Mouse (Mus musculus): ENCODE measurements around the gene Arsa. TPM values are rescaled to one million over a fixed set of nuclear protein-coding genes. Genes with fewer than 3 reads are reported as not detected.
A peak's percentile ranks its signal among the peaks of the same experiment; 100 is the strongest.

Arsa gene
- polyA plus RNA-seq, 1 experiment from 2014 or later = 14.1 TPM

DNA sequence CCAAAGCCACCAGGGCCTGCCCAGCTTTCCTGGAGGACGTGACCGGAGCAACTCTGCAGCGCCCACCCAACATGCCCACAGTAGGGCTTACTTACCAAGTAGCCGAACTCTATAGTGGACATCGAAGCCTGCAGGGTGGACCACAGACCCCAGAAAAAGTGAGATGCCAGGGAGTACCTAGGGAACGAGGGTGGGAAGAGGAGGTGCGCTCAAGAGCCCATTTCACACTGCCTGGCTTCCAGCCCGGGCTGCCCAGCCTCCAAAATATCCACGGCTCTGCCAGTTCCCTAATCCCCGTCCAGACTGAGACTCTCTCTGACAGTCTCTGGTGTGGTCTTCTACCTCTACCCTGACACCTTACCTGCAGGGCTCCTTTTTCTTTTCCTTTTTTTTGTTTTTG lies 50.5 kb downstream of the Arsa start:
- H3K9me3 ChIP-seq = no peaks in the 10 kb centered on the region
- H3K27me3 ChIP-seq = 0 out of 2 replicates have a peak, but pooled peaks cover 10% of the 10 kb centered on the region
- no peak overlapping the region for H3K27ac ChIP-seq (replicated peaks)
- 92% methylated on average over 10 of the region's 10 CpGs for WGBS
- peaks cover 9% of the 10 kb centered on the region for H3K4me1 ChIP-seq
- H3K36me3 ChIP-seq = peaks cover 27% of the 10 kb centered on the region
- no peak overlapping the region for H3K4me2 ChIP-seq (replicated peaks)
- no peak overlapping the region for H3K4me3 ChIP-seq
- ATAC-seq (ENCODE audit: low FRiP score, low read depth) = no peak
- no peak overlapping the region for H3K9ac ChIP-seq (replicated peaks)

DNA sequence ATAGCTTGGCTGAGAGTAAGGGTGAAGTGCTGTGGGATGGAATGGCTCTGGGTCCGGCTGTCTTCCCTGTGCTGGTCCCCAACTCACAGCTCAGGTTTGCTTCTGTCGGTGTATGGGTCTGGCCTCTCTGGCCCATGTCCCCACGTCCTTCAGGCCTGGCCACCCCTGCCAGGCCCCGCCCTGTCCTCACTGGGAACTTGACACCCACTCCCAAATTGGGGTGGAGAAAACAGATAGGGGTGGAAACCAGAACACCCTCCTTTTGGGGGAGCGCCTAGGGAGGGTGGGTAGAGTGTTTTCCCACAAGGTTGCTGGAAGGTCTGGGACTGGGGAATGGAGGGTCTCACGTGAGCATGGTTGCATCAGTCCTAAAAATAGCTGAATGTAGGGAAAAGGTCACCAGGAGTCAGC lies 51.5 kb downstream of the Arsa start, which contains the start of gene Cpt1b:
Gene Cpt1b, minus strand, starts transcription at position 153 of the 411 bp plus-strand sequence.
- H3K27ac ChIP-seq (replicated peaks) = no peak within 1 kb of the TSS
- H3K9me3 ChIP-seq = no peaks in the 10 kb centered on the region
- ATAC-seq (ENCODE audit: low FRiP score, low read depth) = no peak
- WGBS = 27% methylated on average over 6 of the region's 6 CpGs
- peaks cover 9% of the 10 kb centered on the region for H3K4me1 ChIP-seq
- H3K36me3 ChIP-seq = peaks cover 27% of the 10 kb centered on the region
- peak within 1 kb of the TSS; percentile 41; the same call in 1 of the 2 replicates for H3K9ac ChIP-seq (replicated peaks)
- H3K4me3 ChIP-seq = no peak within 1 kb of the TSS
- 0 out of 2 replicates have a peak, but pooled peaks cover 10% of the 10 kb centered on the region for H3K27me3 ChIP-seq
- H3K4me2 ChIP-seq (replicated peaks) = no peak within 1 kb of the TSS

DNA sequence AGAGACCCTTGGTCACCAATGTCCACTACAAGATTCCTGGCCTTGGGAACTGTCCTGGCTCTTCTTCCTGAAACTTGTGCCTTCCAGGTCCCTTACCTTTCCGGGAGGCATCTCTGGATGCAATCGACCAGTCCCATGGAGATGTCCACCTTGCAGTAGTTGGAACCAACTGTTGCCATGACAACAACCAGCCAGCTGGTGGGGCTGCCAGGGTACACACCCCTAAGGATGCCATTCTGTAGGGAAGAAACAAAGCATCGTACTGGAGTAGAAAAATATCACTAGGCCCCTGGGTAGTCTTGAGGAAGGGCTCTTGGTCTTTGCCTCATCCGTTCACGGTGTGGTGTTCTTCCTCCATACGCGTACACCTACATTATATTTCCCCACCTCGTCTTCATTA lies 52.6 kb downstream of the Arsa start:
- no peak overlapping the region for H3K9ac ChIP-seq (replicated peaks)
- H3K4me1 ChIP-seq = peaks cover 9% of the 10 kb centered on the region
- 90% methylated on average over 8 of the region's 8 CpGs for WGBS
- no peak overlapping the region for H3K4me3 ChIP-seq
- H3K27ac ChIP-seq (replicated peaks) = no peak overlapping the region
- ATAC-seq (ENCODE audit: low FRiP score, low read depth) = no peak
- no peak overlapping the region for H3K4me2 ChIP-seq (replicated peaks)
- peaks cover 37% of the 10 kb centered on the region for H3K36me3 ChIP-seq
- no peaks in the 10 kb centered on the region for H3K9me3 ChIP-seq
- 0 out of 2 replicates have a peak, but pooled peaks cover 10% of the 10 kb centered on the region for H3K27me3 ChIP-seq

Other genes with a start within 250 kb of the Arsa start
- 91.7 and 94.0 TPM in 2 replicates for gene Sbf1, start 162.1 kb downstream of the Arsa start, polyA plus RNA-seq (2016; fragmentation: Nextera tagmentation; extraction: Ambion mirVana)
- gene Adm2, start 154.7 kb downstream of the Arsa start, polyA plus RNA-seq (2016; fragmentation: Nextera tagmentation; extraction: Ambion mirVana) = not detected in 2 replicates
- not detected in 2 replicates for gene Miox, start 143.0 kb downstream of the Arsa start, polyA plus RNA-seq (2016; fragmentation: Nextera tagmentation; extraction: Ambion mirVana)
- gene Lmf2, start 121.8 kb downstream of the Arsa start, polyA plus RNA-seq (2016; fragmentation: Nextera tagmentation; extraction: Ambion mirVana) = 44.3 and 48.8 TPM in 2 replicates
- 164 and 170 TPM in 2 replicates for gene Ncaph2, start 121.7 kb downstream of the Arsa start, polyA plus RNA-seq (2016; fragmentation: Nextera tagmentation; extraction: Ambion mirVana)
- 5.8 TPM in 2 replicates for gene Sco2, start 103.6 kb downstream of the Arsa start, polyA plus RNA-seq (2016; fragmentation: Nextera tagmentation; extraction: Ambion mirVana)
- gene Tymp, start 100.4 kb downstream of the Arsa start, polyA plus RNA-seq (2016; fragmentation: Nextera tagmentation; extraction: Ambion mirVana) = 1.4 and 1.9 TPM in 2 replicates
- gene Odf3b, start 98.1 kb downstream of the Arsa start, polyA plus RNA-seq (2016; fragmentation: Nextera tagmentation; extraction: Ambion mirVana) = 0.51 and 1.2 TPM in 2 replicates
- not detected in 2 replicates for gene Klhdc7b, start 92.5 kb downstream of the Arsa start, polyA plus RNA-seq (2016; fragmentation: Nextera tagmentation; extraction: Ambion mirVana)
- not detected in 2 replicates for gene Syce3, start 66.9 kb downstream of the Arsa start, polyA plus RNA-seq (2016; fragmentation: Nextera tagmentation; extraction: Ambion mirVana)
- 0.90 and 1.1 TPM in 2 replicates for gene Cpt1b, start 51.6 kb downstream of the Arsa start, polyA plus RNA-seq (2016; fragmentation: Nextera tagmentation; extraction: Ambion mirVana)
- 5.7 and 7.0 TPM in 2 replicates for gene C730034F03Rik, start 47.8 kb downstream of the Arsa start, polyA plus RNA-seq (2016; fragmentation: Nextera tagmentation; extraction: Ambion mirVana)
- gene Gm44502, start 47.7 kb downstream of the Arsa start, polyA plus RNA-seq (2016; fragmentation: Nextera tagmentation; extraction: Ambion mirVana) = not detected in 2 replicates
- gene Chkb, start 47.5 kb downstream of the Arsa start, polyA plus RNA-seq (2016; fragmentation: Nextera tagmentation; extraction: Ambion mirVana) = 67.5 and 68.0 TPM in 2 replicates
- gene Mapk8ip2, start 23.5 kb downstream of the Arsa start, polyA plus RNA-seq (2016; fragmentation: Nextera tagmentation; extraction: Ambion mirVana) = 54.9 and 58.7 TPM in 2 replicates
- 6.9 and 8.0 TPM in 2 replicates for gene Shank3, start 22.2 kb upstream of the Arsa start, polyA plus RNA-seq (2016; fragmentation: Nextera tagmentation; extraction: Ambion mirVana)
- 0.74 and 1.3 TPM in 2 replicates for gene Acr, start 90.9 kb upstream of the Arsa start, polyA plus RNA-seq (2016; fragmentation: Nextera tagmentation; extraction: Ambion mirVana)
- gene Rabl2, start 114.5 kb upstream of the Arsa start, polyA plus RNA-seq (2016; fragmentation: Nextera tagmentation; extraction: Ambion mirVana) = 70.5 and 77.8 TPM in 2 replicates

Measured in midbrain, embryonic 12.5 days (tissue).